Mouse (Mus musculus) forebrain, embryonic 12.5 days (tissue): Measurements from ENCODE around the gene Endou. TPM values are rescaled to one million over a fixed set of nuclear protein-coding genes. Genes with fewer than 3 reads are reported as not detected.

Experiments used
- ATAC-seq: fragments of 200-750 bp; cut with Nextera tagmentation; 2 replicates; pipeline ENCODE4 v1.8.0; 2017; ENCODE audit warnings: moderate TSS enrichment; ENCODE audit not compliant: low FRiP score
- H3K27ac ChIP-seq: fragments of 300-500 bp; sonication (generic); 2 replicates; pipeline ENCODE4 v1.5.1; 2016; ENCODE audit warnings: mild to moderate bottlenecking
- H3K27me3 ChIP-seq: fragments of 300-500 bp; sonication (generic); 2 replicates; pipeline ENCODE4 v1.6.1; 2016; ENCODE audit warnings: mild to moderate bottlenecking
- H3K36me3 ChIP-seq: fragments of 300-500 bp; sonication (generic); replicated peaks from 2 replicates; pipeline ENCODE4 v1.6.1; 2016; ENCODE audit warnings: mild to moderate bottlenecking
- H3K4me1 ChIP-seq: fragments of 300-500 bp; sonication (generic); 2 replicates; pipeline ENCODE4 v1.6.1; 2016
- H3K4me2 ChIP-seq: fragments of 300-500 bp; sonication (generic); 2 replicates; pipeline ENCODE4 v1.6.1; 2016; ENCODE audit warnings: mild to moderate bottlenecking, moderate library complexity
- H3K4me3 ChIP-seq: fragments of 300-500 bp; sonication (generic); replicated peaks from 2 replicates; pipeline ENCODE4 v1.5.1; 2016; ENCODE audit warnings: mild to moderate bottlenecking
- H3K9ac ChIP-seq: fragments of 300-500 bp; sonication (generic); 2 replicates; pipeline ENCODE4 v1.6.1; 2016; ENCODE audit warnings: mild to moderate bottlenecking
- H3K9me3 ChIP-seq: fragments of 300-500 bp; sonication (generic); 2 replicates; pipeline ENCODE4 v1.6.1; 2016
- WGBS: fragments of 180-500 bp; shearing (Covaris S2); methylation state at CpG from one replicate; pipeline ENCODE4 v1.1.7; 2016; 5-methylcytosine and 5-hydroxymethylcytosine counted together
- polyA plus RNA-seq: library from polyadenylated mRNA; unstranded; fragments of >200 nt; fragmentation: Nextera tagmentation; extraction: Ambion mirVana; gene quantifications from 2 replicates; pipeline ENCODE4 v1.2.1, GENCODE M21; 2016

Endou gene
- polyA plus RNA-seq, 1 experiment from 2014 or later: 0.33 TPM

GRCm38 (mm10) chr15:97742600-97742999, 11.5 kb upstream of the Endou start:
- H3K4me2 ChIP-seq: no peak overlapping the region
- no peaks in the 10 kb centered on the region for H3K27me3 ChIP-seq
- 61% methylated on average over 4 of the region's 4 CpGs for WGBS
- no peak for ATAC-seq
- no peaks in the 10 kb centered on the region for H3K36me3 ChIP-seq
- H3K9me3 ChIP-seq: no peaks in the 10 kb centered on the region
- no peak overlapping the region for H3K27ac ChIP-seq
- H3K9ac ChIP-seq: no peak overlapping the region
- H3K4me1 ChIP-seq: peaks cover 14% of the 10 kb centered on the region
- no peak overlapping the region for H3K4me3 ChIP-seq

- Histone ChIP-seq H3K9me3 (no peaks in the 10 kb centered on the region), H3K4me2 (no peak overlapping the region), H3K4me1 (peaks cover 14% of the 10 kb centered on the region), H3K27ac (no peak overlapping the region), H3K9ac (no peak overlapping the region), H3K4me3 (no peak overlapping the region), H3K27me3 (no peaks in the 10 kb centered on the region), H3K36me3 (no peaks in the 10 kb centered on the region)
- no peak for ATAC-seq
- WGBS: 67% methylated on average over 7 of the region's 7 CpGs
These were observed 10.9 kb upstream of the Endou start for GRCm38 (mm10) chr15:97742074-97742473.

GRCm38 (mm10) chr15:97741662-97742061, 10.5 kb upstream of the Endou start:
- no peak for ATAC-seq
- Histone ChIP-seq H3K27me3 (no peaks in the 10 kb centered on the region), H3K4me1 (peaks cover 14% of the 10 kb centered on the region), H3K4me3 (no peak overlapping the region), H3K9ac (no peak overlapping the region), H3K4me2 (no peak overlapping the region), H3K27ac (no peak overlapping the region; the same call in 1 of the 2 replicates), H3K9me3 (no peaks in the 10 kb centered on the region), H3K36me3 (no peaks in the 10 kb centered on the region)
- 82% methylated on average over 12 of the region's 12 CpGs for WGBS

GRCm38 (mm10) chr15:97740283-97740732, 9.2 kb upstream of the Endou start:
- WGBS: 87% methylated on average over 9 of the region's 9 CpGs
- H3K4me1 ChIP-seq: peaks cover 14% of the 10 kb centered on the region

DNA sequence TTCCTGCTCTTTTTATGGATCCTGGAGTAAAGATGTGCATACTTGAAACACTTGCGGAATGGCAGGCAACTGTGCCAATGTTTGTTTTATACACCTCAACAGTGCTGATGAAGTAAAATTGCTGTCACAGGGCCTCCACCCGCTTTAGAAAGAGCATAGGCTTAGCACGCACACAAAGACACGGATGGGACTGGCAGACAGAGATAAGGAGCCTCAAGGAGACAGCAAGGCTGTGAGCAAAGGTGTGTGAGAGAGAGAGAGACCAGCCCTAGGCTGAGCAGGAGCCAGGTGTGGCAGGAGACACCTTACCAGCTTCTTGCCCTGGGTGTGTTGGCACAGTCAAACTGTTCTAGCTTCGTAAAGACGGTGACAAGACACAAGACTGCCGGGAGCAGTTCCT, 7.8 kb upstream of the Endou start:
- no peak for ATAC-seq
- no peaks in the 10 kb centered on the region for H3K9me3 ChIP-seq
- WGBS: 93% methylated on average over 7 of the region's 7 CpGs

More at GRCm38 (mm10) chr15:97740283-97740732, 9.2 kb upstream of the Endou start:
- no peak for ATAC-seq
- Histone ChIP-seq H3K4me3 (no peak overlapping the region), H3K36me3 (no peaks in the 10 kb centered on the region), H3K9me3 (no peaks in the 10 kb centered on the region), H3K27me3 (no peaks in the 10 kb centered on the region), H3K9ac (no peak overlapping the region), H3K27ac (no peak overlapping the region), H3K4me2 (no peak overlapping the region)

GRCm38 (mm10) chr15:97731988-97732387, 849 bp upstream of the Endou start:
- Histone ChIP-seq H3K4me2 (no peak overlapping the region), H3K36me3 (no peaks in the 10 kb centered on the region), H3K27me3 (no peaks in the 10 kb centered on the region; the same call in 1 of the 2 replicates), H3K27ac (no peak overlapping the region), H3K9me3 (no peaks in the 10 kb centered on the region), H3K4me3 (no peak overlapping the region), H3K4me1 (no peaks in the 10 kb centered on the region), H3K9ac (no peak overlapping the region)
- 93% methylated on average over 11 of the region's 11 CpGs for WGBS
- no peak for ATAC-seq

More for the DNA sequence above, 7.8 kb upstream of the Endou start:
- no peak overlapping the region for H3K4me3 ChIP-seq
- no peak overlapping the region for H3K27ac ChIP-seq
- H3K9ac ChIP-seq: no peak overlapping the region
- H3K36me3 ChIP-seq: no peaks in the 10 kb centered on the region
- H3K4me2 ChIP-seq: no peak overlapping the region
- H3K27me3 ChIP-seq: no peaks in the 10 kb centered on the region
- 0 out of 2 replicates have a peak, but pooled peaks cover 8% of the 10 kb centered on the region for H3K4me1 ChIP-seq

DNA sequence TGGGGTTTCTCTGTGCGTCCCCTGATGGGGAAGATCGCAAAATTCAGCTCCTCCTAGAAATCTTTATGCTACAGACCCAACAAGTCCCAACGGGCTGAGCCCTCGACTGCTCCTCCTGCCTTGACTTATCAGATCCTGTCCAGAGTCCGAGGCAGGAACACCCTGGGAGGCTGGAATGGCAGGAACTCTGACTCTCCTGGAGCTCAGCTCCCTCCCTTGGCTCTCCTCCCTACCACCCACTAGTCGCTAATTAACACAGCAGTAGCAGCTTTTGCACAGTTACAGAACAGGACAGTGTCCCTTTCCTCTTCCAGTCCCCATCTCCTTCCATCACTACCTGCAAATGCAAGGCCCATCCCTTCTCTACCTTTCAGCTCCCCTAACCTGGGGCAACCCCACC, 774 bp downstream of the Endou start:
- H3K4me2 ChIP-seq: no peak overlapping the region
- WGBS: 66% methylated on average over 6 of the region's 6 CpGs
- no peak for ATAC-seq

GRCm38 (mm10) chr15:97728804-97729203, 2.3 kb downstream of the Endou start:
- H3K27ac ChIP-seq: no peak overlapping the region
- ATAC-seq: no peak

More for the DNA sequence above, 774 bp downstream of the Endou start:
- Histone ChIP-seq H3K9ac (no peak overlapping the region), H3K36me3 (no peaks in the 10 kb centered on the region), H3K27ac (no peak overlapping the region), H3K4me1 (no peaks in the 10 kb centered on the region), H3K27me3 (no peaks in the 10 kb centered on the region; the same call in 1 of the 2 replicates), H3K9me3 (no peaks in the 10 kb centered on the region), H3K4me3 (no peak overlapping the region)

DNA sequence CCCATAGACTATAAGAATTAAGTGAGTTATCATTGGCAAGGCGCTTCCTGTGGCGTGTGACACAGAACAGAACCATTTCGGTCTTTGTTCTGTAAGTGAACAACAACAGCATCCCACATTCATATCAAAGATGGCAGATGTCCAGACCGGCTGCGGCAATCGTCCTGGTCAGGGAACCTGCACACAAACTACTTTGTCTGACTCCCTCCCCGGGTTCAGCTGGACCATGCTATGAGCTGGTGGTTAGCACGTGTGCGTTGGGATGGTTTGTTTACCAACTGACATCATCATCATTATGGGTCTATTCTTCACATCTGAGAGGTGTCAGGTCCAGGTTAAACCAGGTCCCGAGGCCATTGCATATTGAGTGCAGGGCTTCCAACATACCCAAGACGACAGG, 2.7 kb downstream of the Endou start:
- Histone ChIP-seq H3K27me3 (no peaks in the 10 kb centered on the region; the same call in 1 of the 2 replicates), H3K9me3 (no peaks in the 10 kb centered on the region), H3K4me2 (no peak overlapping the region), H3K9ac (no peak overlapping the region), H3K4me1 (no peaks in the 10 kb centered on the region), H3K36me3 (no peaks in the 10 kb centered on the region), H3K4me3 (no peak overlapping the region), H3K27ac (no peak overlapping the region)
- ATAC-seq: no peak
- WGBS: 89% methylated on average over 11 of the region's 11 CpGs

More at GRCm38 (mm10) chr15:97728804-97729203, 2.3 kb downstream of the Endou start:
- H3K9ac ChIP-seq: no peak overlapping the region
- no peaks in the 10 kb centered on the region for H3K36me3 ChIP-seq
- H3K4me2 ChIP-seq: no peak overlapping the region
- WGBS: 72% methylated on average over 7 of the region's 7 CpGs
- no peaks in the 10 kb centered on the region; the same call in 1 of the 2 replicates for H3K27me3 ChIP-seq
- H3K4me3 ChIP-seq: no peak overlapping the region
- no peaks in the 10 kb centered on the region for H3K9me3 ChIP-seq
- H3K4me1 ChIP-seq: no peaks in the 10 kb centered on the region

GRCm38 (mm10) chr15:97727520-97727919, 3.6 kb downstream of the Endou start:
- Histone ChIP-seq H3K4me3 (no peak overlapping the region), H3K4me1 (no peaks in the 10 kb centered on the region), H3K27ac (no peak overlapping the region), H3K9ac (no peak overlapping the region), H3K36me3 (no peaks in the 10 kb centered on the region), H3K27me3 (no peaks in the 10 kb centered on the region; the same call in 1 of the 2 replicates), H3K4me2 (no peak overlapping the region), H3K9me3 (no peaks in the 10 kb centered on the region)
- no peak for ATAC-seq
- whole genome bisulfite sequencing: 62% methylated on average over 5 of the region's 5 CpGs

GRCm38 (mm10) chr15:97727048-97727447, 4.1 kb downstream of the Endou start:
- ATAC-seq: no peak
- 79% methylated on average over 8 of the region's 8 CpGs for WGBS
- no peaks in the 10 kb centered on the region for H3K4me1 ChIP-seq
- no peaks in the 10 kb centered on the region; the same call in 1 of the 2 replicates for H3K27me3 ChIP-seq
- H3K27ac ChIP-seq: no peak overlapping the region
- H3K9me3 ChIP-seq: no peaks in the 10 kb centered on the region
- no peak overlapping the region for H3K9ac ChIP-seq
- no peak overlapping the region for H3K4me2 ChIP-seq
- no peaks in the 10 kb centered on the region for H3K36me3 ChIP-seq
- no peak overlapping the region for H3K4me3 ChIP-seq

GRCm38 (mm10) chr15:97726310-97726709, 4.8 kb downstream of the Endou start:
- Histone ChIP-seq H3K27ac (0 out of 2 replicates have a peak overlapping the region, but pooled peaks have one; percentile 8), H3K36me3 (no peaks in the 10 kb centered on the region), H3K9ac (no peak overlapping the region), H3K4me1 (no peaks in the 10 kb centered on the region), H3K27me3 (no peaks in the 10 kb centered on the region; the same call in 1 of the 2 replicates), H3K4me2 (no peak overlapping the region), H3K4me3 (no peak overlapping the region), H3K9me3 (no peaks in the 10 kb centered on the region)
- 82% methylated on average over 13 of the region's 13 CpGs for WGBS
- ATAC-seq: no peak

DNA sequence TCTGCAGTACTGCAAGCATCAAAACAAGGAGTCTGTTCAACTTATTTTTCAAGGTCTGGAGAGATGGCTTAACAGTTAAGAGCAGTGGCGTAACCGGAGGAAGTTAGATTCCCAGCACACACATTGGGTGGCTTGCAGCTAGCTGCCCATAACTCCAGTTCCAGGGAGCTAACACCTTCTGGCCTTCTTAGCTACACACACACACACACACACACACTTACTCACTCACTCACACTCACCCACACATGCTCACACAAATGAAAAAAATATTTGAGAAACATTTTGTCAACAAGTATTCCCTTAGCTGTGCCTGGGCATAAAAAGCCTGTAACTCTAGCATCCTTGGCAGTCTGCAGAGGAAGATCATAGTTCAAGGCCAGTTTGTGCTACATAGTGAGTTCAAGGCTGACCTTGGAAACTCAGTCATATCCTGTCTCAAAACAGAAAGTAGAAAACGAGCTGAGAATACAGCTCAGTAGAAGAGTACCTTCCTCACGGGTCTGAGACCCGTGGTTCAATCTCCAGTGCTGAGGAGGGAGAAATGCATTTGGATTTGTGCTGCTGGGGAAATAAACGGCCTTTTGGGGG, 5.8 kb downstream of the Endou start:
- Histone ChIP-seq H3K4me1 (no peaks in the 10 kb centered on the region), H3K27me3 (no peaks in the 10 kb centered on the region; the same call in 1 of the 2 replicates), H3K27ac (no peak overlapping the region), H3K9me3 (no peaks in the 10 kb centered on the region), H3K4me3 (no peak overlapping the region), H3K4me2 (no peak overlapping the region), H3K9ac (no peak overlapping the region), H3K36me3 (no peaks in the 10 kb centered on the region)
- ATAC-seq: no peak
- 78% methylated on average over 6 of the region's 6 CpGs for WGBS
